Mouse (Mus musculus) forebrain, postnatal 0 days (tissue): ENCODE data around the gene Dnm3. TPM values are rescaled to one million over a fixed set of nuclear protein-coding genes. Genes with fewer than 3 reads are reported as not detected.

ENCODE experiments used
- ATAC-seq: fragments of 200-750 bp; cut with Nextera tagmentation; 2 replicates; pipeline ENCODE4 v1.8.0; 2017; ENCODE audit warnings: mild to moderate bottlenecking, moderate library complexity
- DNase-seq: peaks from one replicate; pipeline ENCODE4 v3.0.0-alpha.2; 2015
- H3K27ac ChIP-seq: fragments of 300-500 bp; sonication (generic); 2 replicates; pipeline ENCODE4 v1.5.1; 2014; ENCODE audit warnings: low read depth, mild to moderate bottlenecking, antibody characterized with exemption, low read length, moderate library complexity, mixed read lengths
- H3K27me3 ChIP-seq: fragments of 300-500 bp; sonication (generic); 2 replicates; pipeline ENCODE4 v1.6.1; 2014; ENCODE audit warnings: mild to moderate bottlenecking, low read length, mixed read lengths; ENCODE audit not compliant: insufficient read depth
- H3K36me3 ChIP-seq: fragments of 300-500 bp; sonication (generic); 2 replicates; pipeline ENCODE4 v1.6.1; 2014; ENCODE audit warnings: mild to moderate bottlenecking, moderate library complexity; ENCODE audit not compliant: insufficient read depth
- H3K4me1 ChIP-seq: fragments of 300-500 bp; sonication (generic); 2 replicates; pipeline ENCODE4 v1.6.1; 2014; ENCODE audit warnings: antibody characterized with exemption; ENCODE audit not compliant: insufficient read depth
- H3K4me2 ChIP-seq: fragments of 300-500 bp; sonication (generic); 2 replicates; pipeline ENCODE4 v1.6.1; 2014; ENCODE audit warnings: low read depth, mild to moderate bottlenecking, moderate library complexity
- H3K4me3 ChIP-seq: fragments of 300-500 bp; sonication (generic); 2 replicates; pipeline ENCODE4 v1.5.1; 2014; ENCODE audit warnings: low read depth, low read length, mixed read lengths
- H3K9ac ChIP-seq: fragments of 300-500 bp; sonication (generic); 2 replicates; pipeline ENCODE4 v1.6.1; 2014; ENCODE audit warnings: mild to moderate bottlenecking
- H3K9me3 ChIP-seq: fragments of 300-500 bp; sonication (generic); 2 replicates; pipeline ENCODE4 v1.6.1; 2016; ENCODE audit warnings: low read length
- CTCF ChIP-seq: sonication (generic); IDR thresholded peaks from 2 replicates; pipeline ENCODE4 v1.5.1; 2016; ENCODE audit warnings: antibody characterized with exemption, control low read depth, low read depth
- WGBS: fragments of 180-500 bp; shearing (Covaris S2); extraction: QIAGEN DNeasy Blood & Tissue Kit; methylation state at CpG from one replicate; pipeline ENCODE4 v1.1.7; 2014; 5-methylcytosine and 5-hydroxymethylcytosine counted together
- polyA plus RNA-seq: library from polyadenylated mRNA; unstranded; fragments of >200 nt; fragmentation: Nextera tagmentation; extraction: Ambion mirVana; gene quantifications from 2 replicates; pipeline ENCODE4 v1.2.1, GENCODE M21; 2015
- total RNA-seq: library from RNA; depleted of rRNA; stranded (reverse); fragments of >200 nt; gene quantifications from 2 replicates; pipeline ENCODE4 v1.2.3, GENCODE M21; 2014; rRNA removed

Dnm3 gene
- 60.4 and 74.4 TPM in 2 replicates for total RNA-seq
- polyA plus RNA-seq: 27.5 and 45.3 TPM in 2 replicates

- under 1% methylated on average over 56 of the region's 56 CpGs for WGBS
- H3K4me3 ChIP-seq: peak within 1 kb of the TSS; percentile 93
- peak within 1 kb of the TSS; percentile 72 for H3K27ac ChIP-seq
- peaks cover 10% of the 10 kb centered on the region for H3K4me1 ChIP-seq
- H3K9me3 ChIP-seq: no peaks in the 10 kb centered on the region
- DNase-seq (peak; percentile 94), ATAC-seq (peak; percentile 97)
- H3K9ac ChIP-seq: peak within 1 kb of the TSS; percentile 79
- H3K27me3 ChIP-seq: no peaks in the 10 kb centered on the region
- TF ChIP-seq CTCF: peak; percentile 55
- H3K4me2 ChIP-seq: peak within 1 kb of the TSS; percentile 64
- no peaks in the 10 kb centered on the region for H3K36me3 ChIP-seq
These were observed at the start of gene Dnm3 for GRCm38 (mm10) chr1:162477246-162478209. Dnm3 (minus strand) TSS chr1:162478034.

- Histone ChIP-seq H3K9me3 (no peaks in the 10 kb centered on the region), H3K4me3 (no peak overlapping the region), H3K36me3 (no peaks in the 10 kb centered on the region), H3K27ac (no peak overlapping the region), H3K4me2 (no peak overlapping the region), H3K9ac (no peak overlapping the region), H3K27me3 (no peaks in the 10 kb centered on the region), H3K4me1 (no peaks in the 10 kb centered on the region)
- ATAC-seq (no peak), DNase-seq (no peak)
- no peak for TF ChIP-seq CTCF
- whole genome bisulfite sequencing: 82% methylated on average over 1 of the region's 1 CpGs
These were observed 37.3 kb upstream of the Dnm3 start for GRCm38 (mm10) chr1:162515116-162515515.

- no peak overlapping the region for H3K27ac ChIP-seq
- 82% methylated on average over 2 of the region's 2 CpGs for WGBS
- no peak overlapping the region for H3K9ac ChIP-seq
- no peak overlapping the region for H3K4me3 ChIP-seq
- ATAC-seq (no peak), DNase-seq (no peak)
- H3K4me1 ChIP-seq: no peaks in the 10 kb centered on the region
- H3K36me3 ChIP-seq: no peaks in the 10 kb centered on the region
- H3K9me3 ChIP-seq: no peaks in the 10 kb centered on the region
- TF ChIP-seq CTCF: no peak
- no peak overlapping the region for H3K4me2 ChIP-seq
- no peaks in the 10 kb centered on the region for H3K27me3 ChIP-seq
These were observed 32.2 kb upstream of the Dnm3 start for GRCm38 (mm10) chr1:162510013-162510356.

GRCm38 (mm10) chr1:162509329-162510012 is 31.6 kb upstream of the Dnm3 start:
- ATAC-seq: no peak
- Histone ChIP-seq H3K4me3 (no peak overlapping the region), H3K4me1 (no peaks in the 10 kb centered on the region), H3K4me2 (no peak overlapping the region), H3K9ac (no peak overlapping the region), H3K36me3 (no peaks in the 10 kb centered on the region), H3K27me3 (no peaks in the 10 kb centered on the region), H3K9me3 (no peaks in the 10 kb centered on the region), H3K27ac (no peak overlapping the region)
- 64% methylated on average over 12 of the region's 12 CpGs for WGBS
- no peak for DNase-seq
- no peak for TF ChIP-seq CTCF

GRCm38 (mm10) chr1:162508211-162509005 is 30.6 kb upstream of the Dnm3 start:
- Histone ChIP-seq H3K27me3 (no peaks in the 10 kb centered on the region), H3K4me3 (no peak overlapping the region), H3K36me3 (no peaks in the 10 kb centered on the region), H3K27ac (no peak overlapping the region), H3K9ac (no peak overlapping the region), H3K4me1 (no peaks in the 10 kb centered on the region), H3K9me3 (no peaks in the 10 kb centered on the region), H3K4me2 (no peak overlapping the region)
- TF ChIP-seq CTCF: no peak
- ATAC-seq (peak; percentile 47), DNase-seq (no peak)
- WGBS: 80% methylated on average over 4 of the region's 4 CpGs

GRCm38 (mm10) chr1:162506516-162506915 is 28.7 kb upstream of the Dnm3 start:
- TF ChIP-seq CTCF: no peak
- no peak for ATAC-seq
- 93% methylated on average over 4 of the region's 4 CpGs for WGBS

More at GRCm38 (mm10) chr1:162506516-162506915, 28.7 kb upstream of the Dnm3 start:
- no peak for DNase-seq
- Histone ChIP-seq H3K4me2 (no peak overlapping the region), H3K9ac (no peak overlapping the region), H3K4me3 (no peak overlapping the region), H3K9me3 (no peaks in the 10 kb centered on the region), H3K4me1 (no peaks in the 10 kb centered on the region), H3K27ac (no peak overlapping the region), H3K27me3 (no peaks in the 10 kb centered on the region), H3K36me3 (no peaks in the 10 kb centered on the region)
